Mouse (Mus musculus) G1E (cell line): ENCODE measurements around the gene Rtl1.

Experiments used
- CTCF ChIP-seq: IDR thresholded peaks from 2 replicates; pipeline ENCODE4 v1.5.1; 2012; ENCODE audit warnings: low read depth, low read length, inconsistent platforms, mixed read lengths
- GATA1 ChIP-seq: IDR thresholded peaks from 2 replicates; pipeline ENCODE4 v1.6.1; 2012; ENCODE audit warnings: borderline replicate concordance, low read length, inconsistent platforms, mixed read lengths
- POLR2AphosphoS5 ChIP-seq: IDR thresholded peaks from 2 replicates; pipeline ENCODE4 v1.6.1; 2012; ENCODE audit warnings: low read depth, low read length, inconsistent platforms; ENCODE audit not compliant: insufficient replicate concordance

GRCm38 (mm10) chr12:109626910-109627309 lies 26.8 kb upstream of the Rtl1 start:
- TF ChIP-seq CTCF (no peak), GATA1 (no peak), POLR2AphosphoS5 (no peak)
